ENCODE assay signal across 8 mouse cellular contexts in the genomic region with DNA sequence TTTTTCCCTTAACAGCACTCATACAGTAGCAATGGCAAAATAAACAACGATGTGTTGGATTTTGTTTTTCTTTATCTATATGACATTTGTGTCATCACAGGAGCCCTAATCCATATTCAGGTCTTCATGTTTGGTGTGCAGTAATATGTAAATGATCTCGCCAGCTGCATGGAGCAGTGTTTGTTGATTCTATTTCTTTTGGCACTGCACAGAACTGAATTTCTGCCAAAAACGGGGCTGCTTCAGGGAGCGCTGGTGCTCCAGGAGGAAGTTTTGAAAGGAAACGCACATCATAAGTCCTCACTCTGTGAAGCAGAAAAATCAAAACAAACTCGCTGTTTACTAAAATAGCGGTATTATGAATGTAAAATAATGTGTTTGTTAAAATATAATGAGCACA.
DNase-seq lines count a peak whose midpoint lies in the region; ATAC-seq and TF ChIP-seq lines count a peak whose summit lies in the region.

No protein-coding gene starts in this region.

- H3K4me3 ChIP-seq in forebrain, embryonic 11.5 days (ENCODE audit: low read depth, low read length) = no peak overlapping the region
- H3K4me3 ChIP-seq in forebrain, embryonic 10.5 days = no peak overlapping the region
- H3K4me3 ChIP-seq in heart, postnatal 0 days (ENCODE audit: low read depth, low read length) = peak overlapping the region; percentile 18; the same call in 1 of the 2 replicates
- no peak overlapping the region for H3K4me3 ChIP-seq in neural tube, embryonic 15.5 days (replicated peaks)

- TF ChIP-seq POLR2A in brain, embryonic 14.5 days (IDR thresholded peaks at IDR 0.05; ENCODE audit: borderline replicate concordance, extremely low read depth, insufficient read depth, insufficient read length, poor library complexity, severe bottlenecking) = no peak

- H3K27ac ChIP-seq in forebrain, embryonic 11.5 days (ENCODE audit: low read depth, low read length) = peak overlapping the region; percentile 55
- H3K27ac ChIP-seq in forebrain, embryonic 10.5 days = no peak overlapping the region
- H3K27ac ChIP-seq in heart, postnatal 0 days (ENCODE audit: low read depth) = no peak overlapping the region
- peak overlapping the region; percentile 74 for H3K27ac ChIP-seq in neural tube, embryonic 15.5 days (replicated peaks)

- 61% methylated on average over 7 of the region's 7 CpGs for WGBS in forebrain, embryonic 11.5 days
- 82% methylated on average over 7 of the region's 7 CpGs for WGBS in forebrain, embryonic 10.5 days
- WGBS in heart, postnatal 0 days = 56% methylated on average over 7 of the region's 7 CpGs
- 46% methylated on average over 7 of the region's 7 CpGs for WGBS in neural tube, embryonic 15.5 days

- no peak for DNase-seq in forebrain, embryonic 11.5 days (ENCODE audit: low spot score)
- DNase-seq in forebrain, embryonic 10.5 days (ENCODE audit: extremely low spot score, low spot score) = no peak
- peak; percentile 96 for DNase-seq in brain, embryonic 14.5 days (ENCODE audit: low read depth)
- DNase-seq in heart, postnatal 0 days (ENCODE audit: low spot score) = no peak
- peak; percentile 41 for DNase-seq in layer of hippocampus, adult 9-10 months (ENCODE audit: low spot score)
- no peak for DNase-seq in spleen, postnatal 36 days (ENCODE audit: low spot score in 2 of 2)
- DNase-seq in thymus, postnatal 0 days (ENCODE audit: low spot score) = no peak

- no peaks in the 10 kb centered on the region for H3K36me3 ChIP-seq in forebrain, embryonic 11.5 days (ENCODE audit: control insufficient read depth, insufficient read depth, low read length)
- H3K36me3 ChIP-seq in forebrain, embryonic 10.5 days (replicated peaks) = no peaks in the 10 kb centered on the region
- H3K36me3 ChIP-seq in heart, postnatal 0 days (replicated peaks; ENCODE audit: control insufficient read depth, insufficient read depth, low read length) = peaks cover 10% of the 10 kb centered on the region
- H3K36me3 ChIP-seq in neural tube, embryonic 15.5 days = no peaks in the 10 kb centered on the region

- no peak overlapping the region for H3K4me2 ChIP-seq in forebrain, embryonic 11.5 days (ENCODE audit: low read depth, low read length, severe bottlenecking)
- H3K4me2 ChIP-seq in heart, postnatal 0 days (ENCODE audit: low read depth, low read length) = peak overlapping the region; percentile 45
- peak overlapping the region; percentile 15 for H3K4me2 ChIP-seq in neural tube, embryonic 15.5 days

- ATAC-seq in forebrain, embryonic 11.5 days (replicated peaks; ENCODE audit: low FRiP score) = no peak
- ATAC-seq in heart, postnatal 0 days (ENCODE audit: insufficient read depth, low read depth) = no peak
- peak; percentile 42; the same call in 1 of the 2 replicates for ATAC-seq in neural tube, embryonic 15.5 days (ENCODE audit: low FRiP score)

- peaks cover 3% of the 10 kb centered on the region; the same call in 1 of the 2 replicates for H3K9me3 ChIP-seq in forebrain, embryonic 11.5 days (ENCODE audit: control insufficient read depth, low read length)
- H3K9me3 ChIP-seq in forebrain, embryonic 10.5 days = peaks cover 7% of the 10 kb centered on the region; the same call in 1 of the 2 replicates
- no peaks in the 10 kb centered on the region for H3K9me3 ChIP-seq in heart, postnatal 0 days (replicated peaks; ENCODE audit: control insufficient read depth, low read length)
- H3K9me3 ChIP-seq in neural tube, embryonic 15.5 days (replicated peaks) = no peaks in the 10 kb centered on the region

- no peak for TF ChIP-seq CTCF in brain, embryonic 14.5 days (IDR thresholded peaks at IDR 0.05; ENCODE audit: borderline replicate concordance, extremely low read depth, insufficient read depth, insufficient read length)
- no peak for TF ChIP-seq CTCF in heart, postnatal 0 days (IDR thresholded peaks at IDR 0.05; ENCODE audit: low read depth)

- no peaks in the 10 kb centered on the region for H3K27me3 ChIP-seq in forebrain, embryonic 11.5 days (ENCODE audit: control insufficient read depth, insufficient read depth, low read length)
- no peaks in the 10 kb centered on the region for H3K27me3 ChIP-seq in forebrain, embryonic 10.5 days (ENCODE audit: poor library complexity, severe bottlenecking)
- no peaks in the 10 kb centered on the region for H3K27me3 ChIP-seq in heart, postnatal 0 days (ENCODE audit: control insufficient read depth, insufficient read depth, low read length)
- no peaks in the 10 kb centered on the region for H3K27me3 ChIP-seq in neural tube, embryonic 15.5 days (replicated peaks)

- TF ChIP-seq EP300 in heart, postnatal 0 days (IDR thresholded peaks at IDR 0.05; ENCODE audit: low read depth) = no peak

- no peak overlapping the region for H3K9ac ChIP-seq in forebrain, embryonic 11.5 days (ENCODE audit: low read length)
- H3K9ac ChIP-seq in heart, postnatal 0 days (replicated peaks; ENCODE audit: low read depth, low read length) = no peak overlapping the region
- no peak overlapping the region for H3K9ac ChIP-seq in neural tube, embryonic 15.5 days (replicated peaks)

- peaks cover 11% of the 10 kb centered on the region for H3K4me1 ChIP-seq in forebrain, embryonic 11.5 days (replicated peaks; ENCODE audit: control insufficient read depth, insufficient read depth, low read length)
- peaks cover 38% of the 10 kb centered on the region for H3K4me1 ChIP-seq in forebrain, embryonic 10.5 days
- no peaks in the 10 kb centered on the region for H3K4me1 ChIP-seq in heart, postnatal 0 days (ENCODE audit: control insufficient read depth, insufficient read depth)
- H3K4me1 ChIP-seq in neural tube, embryonic 15.5 days = peaks cover 27% of the 10 kb centered on the region

Comparison
In these comparisons a context has a peak if more than half of its experiments do, and no peak if none do; other contexts are left out.
1. H3K27ac ChIP-seq: peak in forebrain, embryonic 11.5 days (single experiment) and neural tube, embryonic 15.5 days (single experiment); none in forebrain, embryonic 10.5 days (single experiment) and heart, postnatal 0 days (single experiment).
2. DNase-seq: peak in brain, embryonic 14.5 days (single experiment) and layer of hippocampus, adult 9-10 months (single experiment); none in forebrain, embryonic 11.5 days (single experiment), forebrain, embryonic 10.5 days (single experiment), heart, postnatal 0 days (single experiment), spleen, postnatal 36 days (0 of 2) and thymus, postnatal 0 days (single experiment).